Mouse (Mus musculus) heart, adult 8-10 months (tissue): ENCODE measurements at regions not wholly inside any gene's neighbourhood (a gene's known extent, or its start where the extent isn't known, plus 50 kb on each side); places are given as distances from the start of the nearest gene placed in this dataset.

Experiments
- DNase-seq: peaks from one replicate; pipeline ENCODE4 v3.0.0; 2022; ENCODE audit warnings: low spot score

- no peak for DNase-seq
Observed at GRCm38 (mm10) chr8:8186046-8186445, 475.0 kb downstream of the Efnb2 start.

- DNase-seq = peak; percentile 18
Observed at GRCm38 (mm10) chr8:8183233-8183622, 477.8 kb downstream of the Efnb2 start.

GRCm38 (mm10) chr8:8182616-8183232 lies 478.3 kb downstream of the Efnb2 start:
- DNase-seq = no peak

GRCm38 (mm10) chr8:8182108-8182507 lies 478.9 kb downstream of the Efnb2 start:
- DNase-seq = no peak

- DNase-seq = no peak
Observed at GRCm38 (mm10) chr8:8174286-8174685, 486.8 kb downstream of the Efnb2 start.

GRCm38 (mm10) chr8:8168674-8169073 lies 492.4 kb downstream of the Efnb2 start:
- DNase-seq = no peak

GRCm38 (mm10) chr8:8168250-8168649 lies 492.8 kb downstream of the Efnb2 start:
- DNase-seq = no peak

- no peak for DNase-seq
Observed at GRCm38 (mm10) chr8:8147527-8147926, 513.5 kb downstream of the Efnb2 start.

- DNase-seq = no peak
Observed at GRCm38 (mm10) chr8:8142933-8143495, 518.0 kb downstream of the Efnb2 start.

GRCm38 (mm10) chr8:8142461-8142860 lies 518.6 kb downstream of the Efnb2 start:
- no peak for DNase-seq

GRCm38 (mm10) chr8:8139720-8140119 lies 521.3 kb downstream of the Efnb2 start:
- no peak for DNase-seq

- no peak for DNase-seq
Observed at GRCm38 (mm10) chr8:8133001-8133785, 527.8 kb downstream of the Efnb2 start.

- no peak for DNase-seq
Observed at GRCm38 (mm10) chr8:8131961-8132376, 529.1 kb downstream of the Efnb2 start.

GRCm38 (mm10) chr8:8130806-8131205 lies 530.2 kb downstream of the Efnb2 start:
- DNase-seq = no peak

GRCm38 (mm10) chr8:8115595-8116429 lies 545.2 kb downstream of the Efnb2 start:
- DNase-seq = peak; percentile 20

- DNase-seq = no peak
Observed at GRCm38 (mm10) chr8:8114604-8115003, 546.4 kb downstream of the Efnb2 start.

GRCm38 (mm10) chr8:8109785-8110350 lies 551.2 kb downstream of the Efnb2 start:
- DNase-seq = no peak

- DNase-seq = no peak
Observed at GRCm38 (mm10) chr8:8103492-8103891, 557.5 kb downstream of the Efnb2 start.

- DNase-seq = no peak
Observed at GRCm38 (mm10) chr8:8102010-8102727, 558.9 kb downstream of the Efnb2 start.

GRCm38 (mm10) chr8:8092551-8092950 lies 568.5 kb downstream of the Efnb2 start:
- DNase-seq = no peak

- DNase-seq = no peak
Observed at GRCm38 (mm10) chr8:8084652-8085051, 576.4 kb downstream of the Efnb2 start.
